Mouse (Mus musculus): Measurements from ENCODE around the gene Dcbld1. TPM values are rescaled to one million over a fixed set of nuclear protein-coding genes. Genes with fewer than 3 reads are reported as not detected.
"Not testable (repeated sequence)": the region's sequence is repeated elsewhere in the genome, so short reads cannot be mapped to it uniquely, and the experiment has no call there.

Gene Dcbld1
- total RNA-seq, 2 experiments from 2014 or later = 3.8 to 4.7 TPM

DNA sequence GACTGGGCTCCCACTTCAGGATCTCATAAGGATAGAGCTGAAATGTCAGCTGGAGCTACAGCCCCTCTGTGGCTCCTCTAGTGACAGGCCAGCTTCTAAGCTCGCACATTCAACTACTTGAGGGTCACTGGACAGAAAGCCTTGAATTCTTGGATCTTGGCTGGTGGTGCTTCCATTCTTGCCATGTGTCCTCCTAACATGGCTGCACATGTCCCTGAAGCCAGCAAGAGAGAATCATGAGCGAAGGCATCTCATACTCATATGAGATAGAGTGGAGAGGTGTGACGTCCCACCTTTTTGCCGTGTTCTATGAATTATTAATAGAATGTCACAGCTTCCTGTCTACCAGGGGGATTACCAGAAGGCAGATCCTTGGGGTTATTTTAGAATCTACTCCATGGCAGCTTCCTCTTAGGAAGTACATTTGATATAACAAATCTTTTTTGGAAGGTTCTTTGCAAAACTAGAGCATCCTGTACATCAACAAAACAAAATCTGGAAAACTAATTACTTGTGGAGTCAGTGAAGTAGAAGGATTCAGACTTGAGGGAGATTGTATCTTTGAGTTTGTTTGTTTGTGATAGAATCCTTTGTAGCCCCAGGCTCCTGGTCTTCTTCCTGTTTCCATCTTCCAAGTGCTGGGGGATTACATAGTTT, 60.6 kb downstream of the Dcbld1 start:
- no peak for DNase-seq (ENCODE audit: low spot score)
- intact Hi-C loops (cut with DNase I) = loop anchor here (2.0 kb wide), 2 partner anchors 15 kb away; no protein-coding TSS in a partner anchor

DNA sequence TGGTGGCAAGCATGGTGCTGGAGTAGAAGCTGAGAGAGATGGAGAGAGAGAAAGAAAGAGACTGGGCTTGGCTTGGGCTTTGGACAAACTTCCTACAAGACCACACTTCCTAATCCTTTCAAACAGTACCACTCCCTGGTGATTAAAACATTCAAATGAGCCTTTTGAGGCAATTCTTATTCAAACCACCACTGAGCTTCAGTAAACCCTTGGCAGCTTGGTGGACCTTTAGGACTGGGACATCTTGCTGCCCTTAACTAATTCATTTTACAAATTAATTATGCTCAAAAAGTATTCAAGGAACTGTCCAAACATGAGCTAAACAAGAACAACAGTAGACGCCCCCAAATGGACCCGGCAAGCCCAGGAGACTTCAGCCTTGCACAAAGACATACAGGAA, 62.5 kb downstream of the Dcbld1 start:
- DNase-seq (ENCODE audit: low spot score) = no peak
- intact Hi-C loops (cut with DNase I) = loop anchor here (2.0 kb wide), 1 partner anchor 13 kb away; no protein-coding TSS in a partner anchor

GRCm38 (mm10) chr10:52298568-52298967, 65.1 kb downstream of the Dcbld1 start:
- intact Hi-C loops (cut with DNase I); DNase-seq (ENCODE audit: low spot score): not testable (repeated sequence)

GRCm38 (mm10) chr10:52301766-52302165, 68.3 kb downstream of the Dcbld1 start:
- intact Hi-C loops (cut with DNase I) = no loop called here

GRCm38 (mm10) chr10:52302271-52302670, 68.9 kb downstream of the Dcbld1 start:
- intact Hi-C loops (cut with DNase I) = no loop called here
- DNase-seq (ENCODE audit: low spot score) = no peak

More at GRCm38 (mm10) chr10:52301766-52302165, 68.3 kb downstream of the Dcbld1 start:
- DNase-seq (ENCODE audit: low spot score) = no peak

DNA sequence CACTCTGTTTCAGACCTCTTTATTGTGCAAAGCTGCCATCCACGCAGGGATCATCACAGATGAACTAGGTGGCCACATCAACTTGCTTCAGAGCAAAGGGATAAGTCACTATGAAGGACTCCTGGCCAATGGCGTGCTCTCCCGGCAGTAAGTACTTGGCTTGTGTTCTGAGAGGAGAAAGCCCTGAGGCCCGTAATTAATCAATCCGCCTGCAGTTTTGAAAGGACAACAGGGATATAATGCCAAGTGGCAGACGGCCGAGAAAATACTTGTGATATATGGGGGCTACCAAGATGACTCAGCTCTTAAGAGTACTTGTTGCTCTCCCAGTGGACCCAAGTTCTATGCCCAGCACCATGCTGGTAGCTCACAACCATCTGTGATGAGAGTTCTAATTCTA, 71.2 kb downstream of the Dcbld1 start:
- intact Hi-C loops (cut with DNase I) = no loop called here
- DNase-seq (ENCODE audit: low spot score) = no peak

GRCm38 (mm10) chr10:52309196-52309595, 75.8 kb downstream of the Dcbld1 start:
- intact Hi-C loops (cut with DNase I) = loop anchor here (2.0 to 5.0 kb wide), 3 partner anchors 14 to 77 kb away; partner anchors contain the start of gene Dcbld1
- peak; percentile 51 for DNase-seq (ENCODE audit: low spot score)

DNA sequence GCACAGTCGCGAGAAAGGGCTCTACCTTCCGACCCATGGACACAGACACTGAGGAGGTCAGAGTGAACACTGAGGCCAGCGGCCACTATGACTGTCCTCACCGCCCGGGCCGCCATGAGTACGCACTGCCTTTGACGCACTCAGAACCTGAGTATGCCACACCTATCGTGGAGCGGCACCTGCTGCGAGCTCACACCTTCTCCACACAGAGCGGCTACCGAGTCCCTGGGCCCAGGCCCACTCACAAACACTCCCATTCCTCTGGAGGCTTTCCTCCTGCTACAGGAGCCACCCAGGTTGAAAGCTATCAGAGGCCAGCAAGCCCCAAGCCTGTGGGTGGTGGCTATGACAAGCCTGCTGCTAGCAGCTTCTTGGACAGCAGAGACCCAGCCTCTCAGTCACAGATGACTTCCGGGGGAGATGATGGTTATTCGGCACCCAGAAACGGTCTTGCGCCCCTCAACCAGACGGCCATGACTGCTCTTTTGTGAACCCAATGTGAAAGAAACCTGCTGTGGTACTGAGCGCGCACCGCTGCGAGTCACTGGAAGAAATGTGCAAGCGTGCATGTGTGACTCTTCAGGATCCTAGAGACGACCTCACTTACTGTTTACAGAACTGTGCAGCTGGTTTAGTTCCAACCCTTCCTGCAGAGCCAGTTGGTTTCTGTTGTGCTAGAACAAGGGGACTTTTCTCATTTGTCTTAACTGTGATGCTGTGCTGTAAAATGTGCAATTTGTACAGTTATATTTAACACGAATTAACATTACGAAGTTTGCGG, 86.3 kb downstream of the Dcbld1 start:
- intact Hi-C loops (cut with DNase I) = no loop called here
- no peak for DNase-seq (ENCODE audit: low spot score)

GRCm38 (mm10) chr10:52321918-52322317, 88.5 kb downstream of the Dcbld1 start:
- intact Hi-C loops (cut with DNase I) = no loop called here
- DNase-seq (ENCODE audit: low spot score) = no peak

DNA sequence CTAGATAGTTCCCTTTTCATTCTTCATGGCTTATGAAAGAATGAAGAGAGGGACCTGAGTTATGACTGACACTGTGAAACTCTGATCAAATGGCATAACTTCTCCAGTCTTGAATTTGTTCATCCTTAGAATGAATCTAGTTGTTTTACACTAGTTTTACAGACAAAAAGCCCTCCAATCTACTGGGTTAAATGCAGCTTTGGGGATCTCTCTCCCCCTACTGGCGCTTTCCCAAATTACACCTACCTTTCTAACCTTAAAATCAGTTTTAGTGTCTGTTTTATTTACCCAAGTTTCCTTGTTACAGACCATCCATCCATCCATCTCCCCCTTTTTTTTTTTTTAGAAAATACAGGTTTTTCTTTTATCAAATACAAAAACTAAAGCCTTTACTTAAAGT, 97.6 kb downstream of the Dcbld1 start:
- intact Hi-C loops (cut with DNase I) = loop anchor here (1.0 to 5.0 kb wide), 3 partner anchors 99 to 229 kb away; no protein-coding TSS in a partner anchor
- no peak for DNase-seq (ENCODE audit: low spot score)

DNA sequence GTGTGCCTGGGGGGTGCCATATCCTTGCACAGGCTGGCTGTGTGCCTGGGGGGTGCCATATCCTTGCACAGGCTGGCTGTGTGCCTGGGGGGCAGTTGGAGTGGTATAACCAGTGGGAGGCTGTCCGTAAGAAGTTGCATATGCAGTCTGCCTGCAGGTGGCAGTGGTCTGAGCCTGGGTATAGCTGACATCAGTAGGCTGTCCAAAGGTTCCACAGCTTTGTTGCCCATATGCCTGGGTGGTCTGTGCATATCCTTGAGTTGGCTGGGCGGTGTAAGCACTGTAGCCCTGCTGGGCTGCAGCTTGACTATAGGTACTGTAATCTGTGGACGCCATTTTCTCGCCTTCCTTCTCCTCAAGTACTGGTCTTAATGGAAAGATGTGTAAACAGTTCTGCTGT, 109.9 kb downstream of the Dcbld1 start:
- DNase-seq (ENCODE audit: low spot score); intact Hi-C loops (cut with DNase I): not testable (repeated sequence)

- intact Hi-C loops (cut with DNase I) = no loop called here
These were observed 119.8 kb downstream of the Dcbld1 start for GRCm38 (mm10) chr10:52353184-52353583.

DNA sequence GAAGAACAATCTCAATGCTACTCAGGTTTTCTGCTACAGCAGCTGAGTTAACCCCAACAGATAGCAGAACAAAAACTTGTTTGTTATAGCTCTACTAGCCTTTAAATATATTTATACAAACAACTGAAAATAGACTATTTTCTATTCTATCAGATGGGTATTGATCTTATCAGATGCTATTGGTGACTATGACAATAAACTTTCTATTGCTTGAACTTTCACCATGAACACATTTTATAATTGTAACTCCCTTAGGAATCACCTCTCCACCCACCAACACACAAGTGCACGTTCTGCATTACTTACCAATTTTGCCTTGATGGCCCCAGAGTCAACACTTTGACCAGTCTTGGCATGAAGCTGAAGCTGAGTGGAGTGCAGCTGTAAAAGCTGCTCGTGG, 125.0 kb downstream of the Dcbld1 start, which contains the start of gene Gm26741:
Gene Gm26741 (plus strand): TSS at position 301 of the 400 bp plus-strand sequence.
- intact Hi-C loops (cut with DNase I) = no loop called here
- no peak for DNase-seq (ENCODE audit: low spot score)

More at GRCm38 (mm10) chr10:52353184-52353583, 119.8 kb downstream of the Dcbld1 start:
- DNase-seq (ENCODE audit: low spot score) = no peak

DNA sequence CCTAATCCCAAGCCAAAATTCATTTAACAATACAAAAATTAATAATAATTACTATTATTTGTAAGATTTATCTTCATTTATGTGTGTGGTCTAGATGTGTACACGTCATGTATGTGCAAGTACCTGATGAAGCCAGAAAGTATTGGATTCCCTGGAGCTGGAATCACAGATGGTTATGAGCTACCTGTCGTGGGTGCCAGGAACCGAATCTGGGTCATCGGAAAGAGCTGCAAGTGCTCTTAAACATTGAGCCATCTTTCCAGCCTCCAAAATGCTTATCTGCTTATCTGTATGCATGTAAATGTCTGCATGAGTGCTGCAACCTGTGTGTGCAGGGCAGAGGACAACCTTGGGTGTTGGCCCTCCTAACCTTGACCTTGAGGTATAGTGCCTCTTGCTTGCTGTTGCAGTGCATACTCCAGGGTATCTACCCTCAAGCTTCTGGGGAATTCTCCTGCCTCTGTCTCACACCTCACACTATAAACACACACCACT, 126.9 kb downstream of the Dcbld1 start:
- no peak for DNase-seq (ENCODE audit: low spot score)
- intact Hi-C loops (cut with DNase I) = no loop called here

GRCm38 (mm10) chr10:52360862-52361609, 127.6 kb downstream of the Dcbld1 start:
- intact Hi-C loops (cut with DNase I) = no loop called here
- DNase-seq (ENCODE audit: low spot score) = no peak

GRCm38 (mm10) chr10:52368376-52368775, 135.0 kb downstream of the Dcbld1 start:
- intact Hi-C loops (cut with DNase I) = no loop called here
- no peak for DNase-seq (ENCODE audit: low spot score)

All from heart, postnatal 25 days (tissue).